Mouse (Mus musculus) heart, postnatal 0 days (tissue): Measurements from ENCODE around the gene Tmem18. TPM values are rescaled to one million over a fixed set of nuclear protein-coding genes. Genes with fewer than 3 reads are reported as not detected.

ENCODE experiments used
- ATAC-seq: fragments of 200-750 bp; cut with Nextera tagmentation; 2 replicates; pipeline ENCODE4 v1.8.0; 2017; ENCODE audit warnings: low read depth, moderate number of reproducible peaks, moderate library complexity; ENCODE audit not compliant: insufficient read depth
- DNase-seq: peaks from one replicate; pipeline ENCODE4 v3.0.0-alpha.2; 2016; ENCODE audit warnings: low spot score
- H3K27ac ChIP-seq: fragments of 300-500 bp; sonication (generic); 2 replicates; pipeline ENCODE4 v1.5.1; 2014; ENCODE audit warnings: low read depth, mild to moderate bottlenecking
- H3K27me3 ChIP-seq: fragments of 300-500 bp; sonication (generic); 2 replicates; pipeline ENCODE4 v1.6.1; 2014; ENCODE audit warnings: low read length, mixed read lengths; ENCODE audit not compliant: control insufficient read depth, insufficient read depth
- H3K36me3 ChIP-seq: fragments of 300-500 bp; sonication (generic); replicated peaks from 2 replicates; pipeline ENCODE4 v1.6.1; 2014; ENCODE audit warnings: low read length, mixed read lengths; ENCODE audit not compliant: control insufficient read depth, insufficient read depth
- H3K4me1 ChIP-seq: fragments of 300-500 bp; sonication (generic); 2 replicates; pipeline ENCODE4 v1.6.1; 2014; ENCODE audit warnings: antibody characterized with exemption; ENCODE audit not compliant: control insufficient read depth, insufficient read depth
- H3K4me2 ChIP-seq: fragments of 300-500 bp; sonication (generic); 2 replicates; pipeline ENCODE4 v1.6.1; 2014; ENCODE audit warnings: low read depth, mild to moderate bottlenecking, low read length, moderate library complexity
- H3K4me3 ChIP-seq: fragments of 300-500 bp; sonication (generic); 2 replicates; pipeline ENCODE4 v1.5.1; 2014; ENCODE audit warnings: low read depth, low read length
- H3K9ac ChIP-seq: fragments of 300-500 bp; sonication (generic); replicated peaks from 2 replicates; pipeline ENCODE4 v1.6.1; 2014; ENCODE audit warnings: low read depth, low read length, mixed read lengths
- H3K9me3 ChIP-seq: fragments of 300-500 bp; sonication (generic); replicated peaks from 2 replicates; pipeline ENCODE4 v1.6.1; 2016; ENCODE audit warnings: low read length; ENCODE audit not compliant: control insufficient read depth
- CTCF ChIP-seq: IDR thresholded peaks from 2 replicates; pipeline ENCODE4 v1.5.1; 2016; ENCODE audit warnings: antibody characterized with exemption, control low read depth, low read depth
- EP300 ChIP-seq: IDR thresholded peaks from 2 replicates; pipeline ENCODE4 v1.6.1; 2016; ENCODE audit warnings: antibody characterized with exemption, low read depth
- WGBS: fragments of 180-500 bp; shearing (Covaris S2); extraction: QIAGEN DNeasy Blood & Tissue Kit; methylation state at CpG from one replicate; pipeline ENCODE4 v1.1.7; 2014; 5-methylcytosine and 5-hydroxymethylcytosine counted together
- polyA plus RNA-seq: library from polyadenylated mRNA; unstranded; fragments of >200 nt; fragmentation: Nextera tagmentation; extraction: Ambion mirVana; gene quantifications from 2 replicates; pipeline ENCODE4 v1.2.1, GENCODE M21; 2015
- total RNA-seq: library from RNA; depleted of rRNA; stranded (reverse); fragments of >200 nt; gene quantifications from 2 replicates; pipeline ENCODE4 v1.2.3, GENCODE M21; 2014; ENCODE audit warnings: low replicate concordance; rRNA removed

The Tmem18 gene
- total RNA-seq: 10.7 and 12.0 TPM in 2 replicates
- polyA plus RNA-seq: 10.3 and 10.8 TPM in 2 replicates

GRCm38 (mm10) chr12:30584356-30584740 lies at the start of gene Tmem18:
Gene Tmem18 (plus strand): TSS chr12:30584426.
- WGBS: under 1% methylated on average over 35 of the region's 35 CpGs
- TF ChIP-seq EP300: peak; percentile 86
- no peak for TF ChIP-seq CTCF

GRCm38 (mm10) chr12:30557349-30557748 lies 26.9 kb upstream of the Tmem18 start:
- H3K9me3 ChIP-seq: no peaks in the 10 kb centered on the region
- no peak overlapping the region for H3K4me3 ChIP-seq
- H3K27me3 ChIP-seq: no peaks in the 10 kb centered on the region
- ATAC-seq (no peak), DNase-seq (no peak)
- H3K4me2 ChIP-seq: no peak overlapping the region
- TF ChIP-seq CTCF: no peak
- no peak for TF ChIP-seq EP300
- no peak overlapping the region for H3K27ac ChIP-seq
- H3K9ac ChIP-seq: no peak overlapping the region
- H3K4me1 ChIP-seq: no peaks in the 10 kb centered on the region
- H3K36me3 ChIP-seq: no peaks in the 10 kb centered on the region

More at GRCm38 (mm10) chr12:30584356-30584740, at the start of gene Tmem18:
- peak; percentile 94 for ATAC-seq
- Histone ChIP-seq H3K9me3 (no peaks in the 10 kb centered on the region), H3K4me2 (peak within 1 kb of the TSS; percentile 78), H3K27ac (peak within 1 kb of the TSS; percentile 81), H3K9ac (peak within 1 kb of the TSS; percentile 67), H3K36me3 (peaks cover 22% of the 10 kb centered on the region), H3K4me3 (peak within 1 kb of the TSS; percentile 60), H3K27me3 (no peaks in the 10 kb centered on the region), H3K4me1 (peaks cover 15% of the 10 kb centered on the region)
- peak; percentile 91 for DNase-seq

- no peaks in the 10 kb centered on the region for H3K9me3 ChIP-seq
- H3K27ac ChIP-seq: no peak overlapping the region
- WGBS: 21% methylated on average over 11 of the region's 11 CpGs
- DNase-seq (no peak), ATAC-seq (no peak)
- H3K36me3 ChIP-seq: no peaks in the 10 kb centered on the region
- no peaks in the 10 kb centered on the region for H3K4me1 ChIP-seq
- H3K27me3 ChIP-seq: no peaks in the 10 kb centered on the region
- H3K4me3 ChIP-seq: no peak overlapping the region
- TF ChIP-seq CTCF (no peak), EP300 (no peak)
- no peak overlapping the region for H3K9ac ChIP-seq
- H3K4me2 ChIP-seq: no peak overlapping the region; the same call in 1 of the 2 replicates
Observed at GRCm38 (mm10) chr12:30561411-30561810, 22.8 kb upstream of the Tmem18 start.

GRCm38 (mm10) chr12:30572075-30572474 lies 12.2 kb upstream of the Tmem18 start:
- WGBS: 54% methylated on average over 4 of the region's 4 CpGs
- ATAC-seq: no peak
- H3K9me3 ChIP-seq: no peaks in the 10 kb centered on the region

GRCm38 (mm10) chr12:30575952-30576351 lies 8.3 kb upstream of the Tmem18 start:
- TF ChIP-seq EP300: no peak
- no peak for TF ChIP-seq CTCF
- H3K9ac ChIP-seq: no peak overlapping the region
- H3K4me1 ChIP-seq: no peaks in the 10 kb centered on the region
- H3K4me2 ChIP-seq: no peak overlapping the region
- 75% methylated on average over 3 of the region's 3 CpGs for WGBS
- no peaks in the 10 kb centered on the region for H3K9me3 ChIP-seq
- no peak for DNase-seq
- no peak overlapping the region for H3K4me3 ChIP-seq
- no peak overlapping the region for H3K27ac ChIP-seq
- H3K36me3 ChIP-seq: no peaks in the 10 kb centered on the region
- no peak for ATAC-seq
- H3K27me3 ChIP-seq: no peaks in the 10 kb centered on the region

More at GRCm38 (mm10) chr12:30572075-30572474, 12.2 kb upstream of the Tmem18 start:
- Histone ChIP-seq H3K27me3 (no peaks in the 10 kb centered on the region), H3K36me3 (no peaks in the 10 kb centered on the region), H3K4me3 (no peak overlapping the region), H3K4me1 (no peaks in the 10 kb centered on the region), H3K27ac (no peak overlapping the region), H3K4me2 (no peak overlapping the region), H3K9ac (no peak overlapping the region)
- no peak for DNase-seq
- TF ChIP-seq CTCF: no peak
- no peak for TF ChIP-seq EP300

GRCm38 (mm10) chr12:30578019-30578418 lies 6.2 kb upstream of the Tmem18 start:
- peak; percentile 82 for DNase-seq
- H3K9me3 ChIP-seq: no peaks in the 10 kb centered on the region
- no peak overlapping the region for H3K4me2 ChIP-seq
- no peak overlapping the region for H3K4me3 ChIP-seq
- no peak overlapping the region for H3K27ac ChIP-seq
- no peak overlapping the region for H3K9ac ChIP-seq
- H3K27me3 ChIP-seq: no peaks in the 10 kb centered on the region
- whole genome bisulfite sequencing: 8% methylated on average over 5 of the region's 5 CpGs
- no peaks in the 10 kb centered on the region for H3K36me3 ChIP-seq
- no peaks in the 10 kb centered on the region for H3K4me1 ChIP-seq
- ATAC-seq: peak; percentile 49; the same call in 1 of the 2 replicates
- TF ChIP-seq EP300 (no peak), CTCF (peak; percentile 92)
